Mouse (Mus musculus): ENCODE measurements around the gene Lpcat2.

DNA sequence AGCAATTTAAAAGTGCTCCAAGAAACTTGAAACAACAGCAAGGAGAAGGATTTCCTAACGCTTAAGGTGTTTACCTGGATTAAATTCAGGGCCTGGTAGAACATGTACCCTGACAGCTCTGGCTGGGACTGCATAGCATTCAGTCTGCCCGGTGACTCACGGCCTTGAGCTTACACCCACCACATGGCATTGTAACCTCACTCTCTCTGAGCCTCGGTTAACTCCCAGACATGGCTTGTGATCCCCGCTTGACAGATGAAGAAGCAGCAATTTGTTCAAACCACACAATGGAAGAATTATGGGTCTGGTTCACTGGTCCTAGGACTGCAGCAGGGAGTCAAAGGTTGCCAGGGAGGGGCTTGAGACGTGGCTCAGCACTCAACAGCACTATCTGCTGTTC, 5.9 kb upstream of the Lpcat2 start:
- TF ChIP-seq CTCF (IDR thresholded peaks at IDR 0.05; ENCODE audit: control insufficient read depth, insufficient read depth, low read length) (no peak), POLR2A (IDR thresholded peaks at IDR 0.05; ENCODE audit: borderline replicate concordance, control insufficient read depth, low read depth, low read length) (no peak)
